Mouse (Mus musculus) right cerebral cortex, adult 18-20 months (tissue): ENCODE measurements around the gene Tcp11l1.
A peak's percentile ranks its signal among the peaks of the same experiment; 100 is the strongest.

Experiments used
- DNase-seq: peaks from one replicate; pipeline ENCODE4 v3.0.0; 2022; ENCODE audit warnings: mixed read lengths

The Tcp11l1 gene

GRCm38 (mm10) chr2:104711585-104712485 lies at the start of gene Tcp11l1:
TSS of gene Tcp11l1 (minus strand) at chr2:104712169.
- peak; percentile 75 for DNase-seq

GRCm38 (mm10) chr2:104750611-104751010 lies 38.6 kb upstream of the Tcp11l1 start:
- no peak for DNase-seq

- DNase-seq, result no peak
Observed at GRCm38 (mm10) chr2:104748652-104749183, 36.7 kb upstream of the Tcp11l1 start.

GRCm38 (mm10) chr2:104746251-104746650 lies 34.3 kb upstream of the Tcp11l1 start:
- no peak for DNase-seq

GRCm38 (mm10) chr2:104743971-104744370 lies 32.0 kb upstream of the Tcp11l1 start:
- no peak for DNase-seq

GRCm38 (mm10) chr2:104743160-104743559 lies 31.2 kb upstream of the Tcp11l1 start:
- DNase-seq, result no peak

GRCm38 (mm10) chr2:104742741-104743064 lies 30.7 kb upstream of the Tcp11l1 start, which contains the start of gene Depdc7:
TSS of gene Depdc7 (minus strand) at chr2:104742878.
- DNase-seq, result peak; percentile 85

- no peak for DNase-seq
Observed at GRCm38 (mm10) chr2:104741896-104742740, 30.1 kb upstream of the Tcp11l1 start.

GRCm38 (mm10) chr2:104741015-104741758 lies 29.2 kb upstream of the Tcp11l1 start:
- no peak for DNase-seq

GRCm38 (mm10) chr2:104740248-104740949 lies 28.4 kb upstream of the Tcp11l1 start:
- no peak for DNase-seq

GRCm38 (mm10) chr2:104739691-104740090 lies 27.7 kb upstream of the Tcp11l1 start:
- no peak for DNase-seq

- DNase-seq, result no peak
Observed at GRCm38 (mm10) chr2:104736241-104736640, 24.3 kb upstream of the Tcp11l1 start.

GRCm38 (mm10) chr2:104732562-104733256 lies 20.7 kb upstream of the Tcp11l1 start:
- DNase-seq, result no peak

GRCm38 (mm10) chr2:104732033-104732444 lies 20.1 kb upstream of the Tcp11l1 start:
- no peak for DNase-seq

- no peak for DNase-seq
Observed at GRCm38 (mm10) chr2:104727369-104727768, 15.4 kb upstream of the Tcp11l1 start.

GRCm38 (mm10) chr2:104722021-104722420 lies 10.1 kb upstream of the Tcp11l1 start:
- DNase-seq, result no peak

GRCm38 (mm10) chr2:104717827-104718226 lies 5.9 kb upstream of the Tcp11l1 start:
- DNase-seq, result no peak

GRCm38 (mm10) chr2:104717231-104717735 lies 5.3 kb upstream of the Tcp11l1 start:
- no peak for DNase-seq

- DNase-seq, result no peak
Observed at GRCm38 (mm10) chr2:104716279-104716678, 4.3 kb upstream of the Tcp11l1 start, which contains the start of gene Pin1rt1. TSS of gene Pin1rt1 (minus strand) at chr2:104716379.

- DNase-seq, result no peak
Observed at GRCm38 (mm10) chr2:104714254-104714691, 2.3 kb upstream of the Tcp11l1 start.

GRCm38 (mm10) chr2:104712486-104712809 lies 479 bp upstream of the Tcp11l1 start:
- DNase-seq, result no peak
